Comparison of ENCODE assay signal across 8 mouse cellular contexts in genomic region chr10:18056391-18056745, GRCm38 (mm10). TPM values are rescaled to one million over a fixed set of nuclear protein-coding genes. Genes with fewer than 3 reads are reported as not detected.
DNase-seq lines count a peak whose midpoint lies in the region; ATAC-seq and TF ChIP-seq lines count a peak whose summit lies in the region.

No protein-coding gene starts in this region.

- intact Hi-C loops in gastrocnemius, postnatal 14 days (cut with DNase I; ENCODE audit: low total_unique reads), result loop anchor here (5.0 kb wide), 1 partner anchor 46 kb away; no protein-coding TSS in a partner anchor

- under 1% methylated on average over 8 of the region's 8 CpGs for WGBS in embryonic facial prominence, embryonic 15.5 days
- 2% methylated on average over 8 of the region's 8 CpGs for WGBS in limb, embryonic 11.5 days
- WGBS in olfactory bulb, adult 2 months, result under 1% methylated on average over 8 of the region's 8 CpGs

- peak overlapping the region; percentile 72 for H3K4me2 ChIP-seq in embryonic facial prominence, embryonic 15.5 days (replicated peaks)
- H3K4me2 ChIP-seq in limb, embryonic 11.5 days (ENCODE audit: low read depth, severe bottlenecking), result peak overlapping the region; percentile 71

- H3K9ac ChIP-seq in embryonic facial prominence, embryonic 15.5 days, result peak overlapping the region; percentile 93
- H3K9ac ChIP-seq in limb, embryonic 11.5 days (ENCODE audit: low read length), result peak overlapping the region; percentile 94

- peak overlapping the region; percentile 93 for H3K27ac ChIP-seq in embryonic facial prominence, embryonic 15.5 days (replicated peaks)
- H3K27ac ChIP-seq in limb, embryonic 11.5 days (replicated peaks; ENCODE audit: low read depth, low read length), result peak overlapping the region; percentile 86; the same call in 1 of the 2 replicates
- no peak overlapping the region for H3K27ac ChIP-seq in olfactory bulb, adult 2 months (ENCODE audit: insufficient read depth, low read depth, low read length)

- peak overlapping the region; percentile 92 for H3K4me3 ChIP-seq in embryonic facial prominence, embryonic 15.5 days (replicated peaks)
- peak overlapping the region; percentile 93 for H3K4me3 ChIP-seq in limb, embryonic 11.5 days (ENCODE audit: low read depth, low read length)
- peak overlapping the region; percentile 91 for H3K4me3 ChIP-seq in olfactory bulb, adult 2 months (ENCODE audit: insufficient read depth, low read depth, low read length)

- ATAC-seq in embryonic facial prominence, embryonic 15.5 days (ENCODE audit: insufficient number of reproducible peaks, low FRiP score, low TSS enrichment, low read depth), result no peak
- no peak for ATAC-seq in limb, embryonic 11.5 days (ENCODE audit: insufficient number of reproducible peaks, low FRiP score, low TSS enrichment, low read depth)
- ATAC-seq in erythroid progenitor cell, adult 5-6 weeks (replicated peaks; ENCODE audit: low FRiP score, poor library complexity, severe bottlenecking), result no peak

- no peaks in the 10 kb centered on the region for H3K36me3 ChIP-seq in embryonic facial prominence, embryonic 15.5 days
- H3K36me3 ChIP-seq in limb, embryonic 11.5 days (ENCODE audit: control insufficient read depth, insufficient read depth, low read length), result no peaks in the 10 kb centered on the region

- TF ChIP-seq POLR2A in olfactory bulb, adult 2 months (IDR thresholded peaks at IDR 0.05; ENCODE audit: insufficient read depth, low read depth, low read length), result no peak

- no peak for TF ChIP-seq CTCF in olfactory bulb, adult 2 months (IDR thresholded peaks at IDR 0.05; ENCODE audit: insufficient read depth, low read depth, low read length)

- H3K4me1 ChIP-seq in embryonic facial prominence, embryonic 15.5 days, result peaks cover 14% of the 10 kb centered on the region
- H3K4me1 ChIP-seq in limb, embryonic 11.5 days (ENCODE audit: control insufficient read depth, insufficient read depth, low read length), result peaks cover 10% of the 10 kb centered on the region; the same call in 1 of the 2 replicates
- peaks cover 7% of the 10 kb centered on the region for H3K4me1 ChIP-seq in olfactory bulb, adult 2 months (ENCODE audit: control insufficient read depth, insufficient read depth, low read length)

- peak; percentile 15 for DNase-seq in retina, embryonic 14.5 days (ENCODE audit: low spot score)
- DNase-seq in retina, postnatal 1 day, result no peak
- DNase-seq in limb, embryonic 11.5 days (ENCODE audit: low spot score), result no peak
- no peak for DNase-seq in spleen, postnatal 36 days (ENCODE audit: low spot score in 2 of 2)
- no peak for DNase-seq in gastrocnemius, postnatal 14 days

- no peaks in the 10 kb centered on the region for H3K9me3 ChIP-seq in embryonic facial prominence, embryonic 15.5 days (replicated peaks)
- no peaks in the 10 kb centered on the region for H3K9me3 ChIP-seq in limb, embryonic 11.5 days (ENCODE audit: control insufficient read depth, low read length)

- H3K27me3 ChIP-seq in embryonic facial prominence, embryonic 15.5 days, result no peaks in the 10 kb centered on the region
- H3K27me3 ChIP-seq in limb, embryonic 11.5 days (ENCODE audit: control insufficient read depth, insufficient read depth, low read length), result no peaks in the 10 kb centered on the region

RNA-seq across cellular contexts. Expression of gene Reps1, which starts 0.7 kb away (rescaled TPM):
- polyA plus RNA-seq in embryonic facial prominence, embryonic 15.5 days (2015; fragmentation: Nextera tagmentation; extraction: Ambion mirVana), result 15.1 and 19.4 TPM in 2 replicates
- polyA plus RNA-seq in limb, embryonic 11.5 days (2014; fragmentation: Nextera tagmentation; extraction: Ambion mirVana), result 31.1 and 36.9 TPM in 2 replicates
- not detected in 2 replicates for polyA plus RNA-seq in olfactory bulb, adult 2 months (2012; ENCODE audit: insufficient read depth, insufficient read length, low replicate concordance, missing spikeins)
- total RNA-seq in gastrocnemius, postnatal 14 days (2021), result 10 to 100 TPM; 23.0 to 29.6 TPM
- total RNA-seq in erythroid progenitor cell, adult 5-6 weeks (2015; ENCODE audit: low replicate concordance), result 12.3 and 18.0 TPM in 2 replicates
- total RNA-seq in erythroid progenitor cell, adult 5-6 weeks (2017; ENCODE audit: low replicate concordance), result 14.3 and 16.3 TPM in 2 replicates

RNA-seq across cellular contexts. Expression of gene Abracl, which starts 33.3 kb away (rescaled TPM):
- 125 and 138 TPM in 2 replicates for polyA plus RNA-seq in embryonic facial prominence, embryonic 15.5 days (2015; fragmentation: Nextera tagmentation; extraction: Ambion mirVana)
- polyA plus RNA-seq in limb, embryonic 11.5 days (2014; fragmentation: Nextera tagmentation; extraction: Ambion mirVana), result 180 and 198 TPM in 2 replicates
- polyA plus RNA-seq in olfactory bulb, adult 2 months (2012; ENCODE audit: insufficient read depth, insufficient read length, low replicate concordance, missing spikeins), result not detected in 2 replicates
- total RNA-seq in gastrocnemius, postnatal 14 days (2021), result 10 to 100 TPM; 10.7 to 11.5 TPM
- total RNA-seq in erythroid progenitor cell, adult 5-6 weeks (2015; ENCODE audit: low replicate concordance), result 56.2 and 99.1 TPM in 2 replicates
- 18.2 and 25.7 TPM in 2 replicates for total RNA-seq in erythroid progenitor cell, adult 5-6 weeks (2017; ENCODE audit: low replicate concordance)

Comparison
In these comparisons a context has a peak if more than half of its experiments do, and no peak if none do; other contexts are left out.
1. RNA of gene Reps1, which starts 0.7 kb away (polyA plus RNA-seq): 31.1 to 36.9 TPM in limb, embryonic 11.5 days and 15.1 to 19.4 TPM in embryonic facial prominence, embryonic 15.5 days; not detected in olfactory bulb, adult 2 months; every median in the first group is over 10 times any median in the second.
2. RNA of gene Abracl, which starts 33.3 kb away (polyA plus RNA-seq): 180 to 198 TPM in limb, embryonic 11.5 days and 125 to 138 TPM in embryonic facial prominence, embryonic 15.5 days; not detected in olfactory bulb, adult 2 months; every median in the first group is over 100 times any median in the second.
3. Peak in every context shown above with its lines, with median percentiles within 50 percentile points of each other: H3K4me3 ChIP-seq.